Mouse (Mus musculus): ENCODE results near the gene Rasgrp1.

GRCm38 (mm10) chr2:117312030-117312429, 30.8 kb downstream of the Rasgrp1 start:
- TF ChIP-seq CTCF (IDR thresholded peaks at IDR 0.05; ENCODE audit: extremely low read depth, insufficient read depth, low read length) (no peak), POLR2A (IDR thresholded peaks at IDR 0.05; ENCODE audit: extremely low read depth, insufficient read depth, low read length) (no peak)

Data from cortical plate, adult 2 months (tissue).